Mouse (Mus musculus) bone marrow macrophage, adult 2 months (primary cell): Measurements from ENCODE around the gene Fbxw8.

ENCODE experiments used
- CTCF ChIP-seq: IDR thresholded peaks from 2 replicates; pipeline ENCODE4 v1.5.1; 2012; ENCODE audit warnings: low read depth, mild to moderate bottlenecking, low read length, moderate library complexity
- POLR2A ChIP-seq: IDR thresholded peaks from 2 replicates; pipeline ENCODE4 v1.6.1; 2012; ENCODE audit warnings: mild to moderate bottlenecking, low read depth, low read length, borderline replicate concordance

GRCm38 (mm10) chr5:118167561-118167995, 12.3 kb upstream of the Fbxw8 start:
- TF ChIP-seq CTCF (no peak), POLR2A (no peak)
